Mouse (Mus musculus) large intestine, adult 2 months (tissue): Measurements from ENCODE around the gene Mrpl1. TPM values are rescaled to one million over a fixed set of nuclear protein-coding genes. Genes with fewer than 3 reads are reported as not detected.

Source experiments
- DNase-seq: peaks from one replicate; pipeline ENCODE4 v3.0.0-alpha.2; 2012; ENCODE audit warnings: low read depth, low spot score
- WGBS: fragments of 180-500 bp; shearing (Covaris S2); methylation state at CpG from one replicate; pipeline ENCODE4 v1.1.7; 2018; 5-methylcytosine and 5-hydroxymethylcytosine counted together
- polyA plus RNA-seq: library from polyadenylated mRNA; depleted of rRNA; stranded (reverse); fragments of >200 nt; gene quantifications from 2 replicates; pipeline ENCODE4 v1.2.3, GENCODE M21; 2012; rRNA removed

Gene Mrpl1
- polyA plus RNA-seq, result 3.1 and 3.4 TPM in 2 replicates

DNA sequence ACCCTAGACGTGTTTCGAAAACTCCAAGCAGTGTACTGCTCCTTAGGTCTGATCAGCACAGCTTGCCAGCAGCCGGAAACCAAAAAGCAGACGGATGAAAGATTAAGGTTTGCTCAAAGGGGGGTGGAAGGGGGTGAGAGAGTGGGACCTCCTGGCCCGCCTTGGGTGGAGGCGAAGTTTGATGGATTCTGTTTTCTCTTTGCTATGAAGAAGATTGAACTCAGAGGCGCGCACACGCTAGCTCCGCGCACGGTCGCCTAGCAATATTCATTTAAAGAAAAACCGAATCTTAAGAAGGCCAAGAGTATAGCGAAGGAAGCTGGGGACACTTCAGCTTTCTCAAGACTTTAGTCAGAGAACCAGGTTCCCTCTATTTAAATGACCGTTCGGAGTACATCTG lies at the start of gene Mrpl1:
Gene Mrpl1 (plus strand): TSS at position 35 of the 400 bp plus-strand sequence.
- DNase-seq, result peak; percentile 40
- under 1% methylated on average over 17 of the region's 17 CpGs for WGBS

DNA sequence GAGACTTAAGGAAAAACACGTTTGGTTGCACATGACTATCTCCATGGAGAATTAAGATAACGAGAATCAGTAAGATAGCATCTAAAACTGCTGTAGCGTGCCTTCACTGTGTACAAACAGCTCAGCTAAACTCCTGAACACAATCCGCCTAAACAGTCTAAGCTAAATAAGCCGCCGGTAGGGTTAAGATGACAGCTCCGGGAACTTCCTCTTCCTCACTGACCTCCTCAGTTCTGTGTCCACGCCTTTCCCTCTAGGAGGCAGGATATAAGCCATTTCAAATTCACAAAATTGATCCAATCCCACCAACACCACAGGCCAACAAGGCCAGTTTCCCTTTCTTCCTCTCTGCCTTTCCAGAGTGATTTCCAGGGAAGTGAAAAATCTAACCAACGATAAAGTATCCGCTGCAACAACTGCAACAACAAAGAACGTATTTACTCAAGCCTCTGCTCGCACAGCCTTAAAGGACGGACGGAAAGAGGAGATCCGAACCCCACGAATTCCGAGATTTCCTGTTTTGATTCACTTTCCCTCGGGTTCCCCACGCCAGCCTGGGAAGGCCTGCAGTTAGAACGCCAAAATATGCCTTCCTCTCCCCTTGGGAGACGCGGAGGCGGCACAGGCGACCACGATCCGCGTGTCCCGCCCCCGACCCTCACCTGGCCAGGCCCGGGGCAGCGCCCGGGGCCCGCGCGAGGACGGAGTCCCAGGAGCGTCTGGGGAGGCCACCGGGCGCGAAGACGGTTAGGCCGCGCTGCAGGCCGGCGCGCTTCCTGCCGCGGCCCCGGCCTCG lies 48.6 kb upstream of the Mrpl1 start:
- WGBS, result under 1% methylated on average over 50 of the region's 50 CpGs
- peak; percentile 48 for DNase-seq

DNA sequence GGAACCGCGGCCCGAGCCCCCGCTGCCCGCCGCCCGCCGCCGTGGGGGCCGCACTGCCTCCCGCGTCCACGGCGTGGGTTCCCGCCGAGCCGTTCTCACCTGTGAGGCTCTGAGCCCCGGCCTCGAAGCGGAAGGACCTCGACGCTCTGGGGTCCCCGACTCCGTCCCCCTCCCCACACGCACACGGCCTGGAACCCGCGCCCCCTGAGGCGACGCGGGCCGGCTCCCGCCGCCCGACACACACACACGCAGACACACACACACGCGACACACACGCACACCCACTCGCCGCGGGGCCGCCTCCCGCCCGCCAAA lies 48.1 kb upstream of the Mrpl1 start:
- DNase-seq, result no peak
- 1% methylated on average over 44 of the region's 45 CpGs for WGBS

GRCm38 (mm10) chr5:96161578-96162398 lies 47.5 kb upstream of the Mrpl1 start:
- DNase-seq, result no peak
- 1% methylated on average over 75 of the region's 114 CpGs for WGBS

- WGBS, result under 1% methylated on average over 56 of the region's 56 CpGs
- peak; percentile 48 for DNase-seq
These were observed 46.6 kb upstream of the Mrpl1 start for GRCm38 (mm10) chr5:96162399-96163331.

GRCm38 (mm10) chr5:96163396-96164020 lies 45.8 kb upstream of the Mrpl1 start:
- DNase-seq, result no peak
- WGBS, result 0% methylated on average over 1 of the region's 1 CpGs

DNA sequence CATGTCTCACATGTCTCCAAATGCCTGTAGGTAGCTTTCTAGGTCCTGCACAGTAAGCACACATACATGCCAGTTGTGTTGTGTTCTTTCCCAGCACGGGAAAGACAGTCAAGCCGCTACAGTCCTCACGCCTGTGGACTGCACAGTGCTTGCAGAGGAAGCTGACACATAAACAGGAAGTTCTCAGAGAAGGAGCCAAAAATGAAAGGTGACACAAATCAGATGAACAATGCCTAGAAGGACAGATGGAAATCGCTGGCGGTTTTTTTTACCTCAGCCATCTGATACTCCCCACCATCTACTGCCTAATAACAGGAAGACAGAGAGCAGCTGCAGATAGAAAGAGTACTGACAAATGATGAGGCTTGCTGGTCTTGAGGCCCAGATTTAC lies 45.3 kb upstream of the Mrpl1 start, which contains the start of gene Cnot6l:
Gene Cnot6l (minus strand): TSS at position 151 of the 391 bp plus-strand sequence.
- 16% methylated on average over 5 of the region's 5 CpGs for WGBS
- no peak for DNase-seq

- 90% methylated on average over 2 of the region's 2 CpGs for WGBS
- no peak for DNase-seq
These were observed 42.5 kb upstream of the Mrpl1 start for GRCm38 (mm10) chr5:96166761-96167160.

DNA sequence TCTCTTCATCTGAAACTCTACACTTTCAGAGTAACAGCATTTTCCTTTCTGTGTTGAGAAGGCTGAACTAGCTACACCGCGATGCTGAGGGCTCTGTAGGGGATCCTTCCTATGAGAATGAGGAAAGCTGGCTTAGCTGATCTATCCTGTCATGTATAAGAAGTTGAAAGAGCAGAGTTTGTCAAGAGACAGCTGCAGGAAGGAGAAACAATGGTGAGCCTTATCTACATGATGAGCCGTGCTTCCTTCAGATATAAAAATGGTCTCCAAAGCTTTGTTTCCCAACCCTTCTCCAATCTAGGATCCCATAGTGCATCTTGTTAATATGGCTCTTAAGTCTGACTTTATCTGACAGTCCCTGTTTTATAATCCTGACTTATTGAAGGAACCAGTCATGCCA lies 38.9 kb upstream of the Mrpl1 start:
- no peak for DNase-seq
- 81% methylated on average over 3 of the region's 3 CpGs for WGBS

DNA sequence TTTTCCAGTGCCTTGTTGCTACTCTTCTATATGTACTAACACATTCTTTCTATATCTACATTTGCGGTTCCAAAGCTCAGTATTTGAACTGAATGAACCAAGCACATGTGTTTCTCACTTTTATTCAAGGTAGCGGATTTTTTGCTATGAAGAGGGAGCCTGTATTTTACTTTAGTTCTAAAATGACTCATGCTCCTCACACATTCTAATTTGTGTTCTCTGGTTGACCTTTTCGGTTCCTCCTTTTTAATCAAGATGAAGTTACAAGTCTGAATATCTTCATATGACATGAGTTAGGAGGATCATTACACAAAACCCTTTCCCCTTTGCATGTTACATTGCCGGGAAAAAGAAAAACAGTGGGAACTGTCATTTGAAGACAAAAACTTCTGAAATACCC lies 37.5 kb upstream of the Mrpl1 start:
- 88% methylated on average over 4 of the region's 4 CpGs for WGBS
- DNase-seq, result no peak

DNA sequence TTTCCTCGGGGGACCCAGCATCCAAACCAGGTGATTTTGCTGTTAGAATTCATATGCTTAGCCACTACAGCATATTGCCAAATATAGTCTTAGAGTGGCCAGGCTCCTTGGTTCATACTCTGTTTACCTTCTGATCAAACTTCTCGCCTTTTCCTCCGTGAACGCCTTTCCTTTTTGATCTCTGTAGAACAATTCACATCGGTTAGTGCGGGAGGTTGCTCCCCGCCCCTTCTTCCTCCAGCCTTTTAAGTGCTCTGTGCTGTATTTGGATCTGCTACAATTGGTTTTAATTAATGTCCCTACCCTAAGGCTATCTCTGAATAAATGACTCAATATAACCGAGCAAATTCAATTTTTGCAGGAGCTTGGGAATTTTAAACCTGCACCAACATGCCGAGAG lies 33.2 kb upstream of the Mrpl1 start:
- 31% methylated on average over 9 of the region's 9 CpGs for WGBS
- no peak for DNase-seq

DNA sequence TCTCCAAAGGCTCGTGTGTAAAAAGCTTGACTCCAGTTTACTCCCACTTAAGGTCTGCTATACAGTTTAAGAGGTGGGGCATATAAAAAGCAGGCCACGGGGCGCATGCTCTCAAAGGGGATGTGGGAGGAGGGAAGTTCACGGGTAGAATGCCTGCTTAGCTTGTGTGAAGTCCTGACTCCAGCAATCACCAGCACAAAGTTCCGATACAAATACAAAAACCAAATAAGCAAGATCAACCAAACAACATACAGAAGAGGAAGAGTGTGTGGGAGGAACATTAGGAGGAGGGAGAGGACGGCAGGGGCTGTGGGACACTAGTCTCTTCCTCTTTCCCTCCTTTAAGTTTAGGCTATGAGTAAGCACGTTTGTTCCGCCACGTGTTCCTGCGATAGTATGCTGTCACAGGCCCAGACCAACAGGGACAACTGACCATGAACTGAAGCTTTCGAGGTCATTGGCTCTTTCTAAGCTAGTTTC lies 32.4 kb upstream of the Mrpl1 start:
- DNase-seq, result no peak
- 51% methylated on average over 11 of the region's 11 CpGs for WGBS

GRCm38 (mm10) chr5:96183211-96183610 lies 26.1 kb upstream of the Mrpl1 start:
- no peak for DNase-seq
- 80% methylated on average over 2 of the region's 2 CpGs for WGBS

- DNase-seq, result no peak
- WGBS, result 39% methylated on average over 2 of the region's 2 CpGs
These were observed 25.3 kb upstream of the Mrpl1 start for GRCm38 (mm10) chr5:96183987-96184386.

DNA sequence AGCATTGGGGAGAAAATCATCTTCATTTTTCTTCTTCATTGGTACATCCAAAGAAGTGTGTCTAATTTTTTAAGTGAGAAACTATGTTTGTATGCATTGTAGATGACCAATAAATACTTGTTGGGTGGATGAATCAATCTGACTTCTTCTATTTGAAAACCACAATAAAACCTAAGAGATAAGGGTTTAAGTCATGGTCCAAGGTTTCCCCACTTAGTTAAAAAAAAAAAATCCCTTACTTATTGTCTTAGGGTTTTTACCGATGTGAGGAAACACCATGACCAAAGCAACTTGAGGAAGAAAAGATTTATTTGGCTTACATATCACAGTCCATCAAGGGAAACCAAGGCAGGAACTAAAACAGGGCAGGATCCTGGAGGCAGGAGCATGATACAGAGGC lies 19.5 kb upstream of the Mrpl1 start:
- DNase-seq, result no peak
- 84% methylated on average over 1 of the region's 1 CpGs for WGBS

DNA sequence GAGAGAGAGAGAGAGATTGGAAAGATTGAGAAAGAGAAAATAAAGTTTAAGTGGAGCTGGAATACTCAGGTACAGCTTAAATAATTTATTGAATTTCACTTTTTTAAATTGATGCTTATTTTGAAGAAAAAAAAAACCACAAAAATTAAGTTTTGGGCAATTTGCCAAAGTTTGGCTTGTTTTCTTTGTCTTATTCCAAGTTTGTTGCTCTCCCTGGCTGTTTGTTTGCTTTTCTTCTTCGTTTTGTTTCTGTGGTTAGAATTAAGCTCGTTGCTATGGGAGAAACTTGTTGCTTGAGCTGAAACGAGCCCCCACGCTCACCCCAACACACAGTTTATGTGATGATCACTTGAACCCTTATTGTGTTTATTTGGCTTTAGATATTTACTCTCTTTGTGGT lies 18.0 kb upstream of the Mrpl1 start:
- WGBS, result 38% methylated on average over 4 of the region's 4 CpGs
- no peak for DNase-seq

DNA sequence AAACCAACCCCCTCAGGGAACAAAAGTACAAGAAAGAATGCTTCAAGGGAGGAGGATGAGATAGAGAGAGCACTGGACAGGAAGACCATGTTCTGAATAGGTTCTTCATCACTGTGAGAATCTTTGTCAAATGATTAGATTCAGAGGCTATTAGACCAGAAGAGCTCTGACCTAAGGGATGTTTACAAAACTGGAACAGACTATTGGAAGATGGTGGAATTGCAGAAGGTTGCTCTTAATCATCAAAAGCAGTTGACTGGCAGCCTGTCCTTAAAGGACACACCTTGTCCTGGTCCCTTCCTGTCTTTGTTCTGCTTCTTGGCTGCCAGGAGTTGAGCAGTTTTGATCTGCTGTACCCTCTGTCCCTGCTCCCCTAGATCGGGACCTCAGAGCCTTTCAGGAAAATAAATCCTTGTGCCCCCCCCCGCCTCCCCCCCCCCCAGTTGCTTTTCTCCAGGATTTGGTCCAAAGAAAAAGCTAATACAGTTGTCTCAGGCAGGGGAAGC lies 12.7 kb upstream of the Mrpl1 start:
- WGBS, result 44% methylated on average over 2 of the region's 2 CpGs
- no peak for DNase-seq

DNA sequence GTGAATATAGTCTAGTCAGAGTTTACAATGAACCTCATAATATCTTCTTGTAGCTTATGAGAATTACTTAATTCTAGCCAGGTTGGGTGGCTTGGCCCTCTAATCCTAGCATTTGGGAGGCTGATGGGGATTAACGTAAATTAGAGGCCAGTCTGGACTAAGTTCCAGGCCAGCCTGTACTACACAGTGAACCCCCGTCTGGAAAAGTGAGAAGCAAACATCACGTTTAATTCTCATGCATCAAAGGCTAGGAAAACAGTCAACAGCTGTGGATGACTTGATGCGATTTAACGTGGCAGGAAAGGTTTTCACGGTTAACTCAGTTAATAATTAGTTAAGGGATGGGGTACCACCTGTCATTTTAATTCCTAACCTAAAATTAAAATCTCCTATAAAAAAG lies 11.0 kb upstream of the Mrpl1 start:
- no peak for DNase-seq
- 53% methylated on average over 6 of the region's 6 CpGs for WGBS

DNA sequence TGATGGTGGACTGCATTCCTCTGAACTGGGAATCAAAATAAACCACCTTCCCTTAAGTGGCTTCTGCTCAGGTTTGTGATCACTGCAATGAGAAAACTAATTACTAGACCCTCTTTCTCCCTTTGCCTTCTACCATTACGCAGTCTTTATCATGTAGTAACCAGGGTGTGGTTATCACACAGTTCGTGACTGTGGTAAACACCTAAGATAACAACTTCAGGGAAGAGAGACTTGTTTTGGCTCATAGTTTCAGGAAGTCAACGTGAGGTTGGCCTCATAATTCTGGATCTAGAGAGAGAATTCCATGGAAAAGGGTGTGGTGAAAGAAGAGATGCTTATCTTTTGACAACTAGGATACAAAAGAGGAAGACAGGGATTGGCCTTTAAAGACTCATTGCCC lies 9.0 kb upstream of the Mrpl1 start:
- DNase-seq, result no peak
- WGBS, result 36% methylated on average over 3 of the region's 3 CpGs
